28 mouse cellular contexts compared by ENCODE assay signal in the genomic region with DNA sequence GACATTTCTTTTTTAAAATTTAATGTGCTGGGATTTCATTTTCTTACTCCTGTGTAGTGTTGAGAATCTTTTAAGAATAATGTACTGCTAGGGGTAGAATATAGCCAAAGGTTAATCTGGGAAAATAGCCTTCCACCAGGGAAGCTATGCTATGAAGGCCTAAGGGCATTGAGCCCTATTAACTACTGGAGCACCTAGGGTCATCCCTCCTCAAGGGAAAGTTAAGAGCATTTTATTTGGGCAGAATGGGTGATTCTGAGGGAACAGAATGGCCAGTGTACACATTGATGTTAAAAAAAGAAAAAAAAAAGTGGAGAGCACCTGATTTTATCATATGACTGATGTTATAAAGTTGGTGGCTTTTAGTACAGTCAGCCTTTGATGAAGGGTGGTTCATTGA. TPM values are rescaled to one million over a fixed set of nuclear protein-coding genes. Genes with fewer than 3 reads are reported as not detected.
A peak's percentile ranks its signal among the peaks of the same experiment; 100 is the strongest.
DNase-seq lines count a peak whose midpoint lies in the region; ATAC-seq and TF ChIP-seq lines count a peak whose summit lies in the region.
"Had no signal": no experiment of that assay in that cellular context is flagged by ENCODE, and none has a peak within 500 bp of the region (broad histone marks: within the 10 kb centered on the region; RNA-seq: fewer than 3 reads in every experiment).

No protein-coding gene starts in this region.

- no peak for DNase-seq in midbrain, embryonic 11.5 days (ENCODE audit: low spot score, missing footprints)
- DNase-seq in brain, adult 2 months (ENCODE audit: low read depth, low spot score), result peak; percentile 8
- DNase-seq in adrenal gland, postnatal 14 days, result no peak
- DNase-seq: adrenal gland, adult 8-10 months; adrenal gland, postnatal 25 days; cerebellum, adult 11-12 months; cerebellum, adult 8-10 months; cerebellum, adult 9-11 months; cerebellum, postnatal 14 days; cerebellum, postnatal 36 days; embryo, embryonic 11 days had no signal

- no peak overlapping the region for H3K4me3 ChIP-seq in midbrain, embryonic 15.5 days
- H3K4me3 ChIP-seq in midbrain, embryonic 11.5 days (ENCODE audit: low read depth, low read length), result no peak overlapping the region
- H3K4me3 ChIP-seq in ES-Bruce4 (ENCODE audit: low read depth, low read length), result no peak overlapping the region
- H3K4me3 ChIP-seq: embryonic facial prominence, embryonic 13.5 days; embryonic facial prominence, embryonic 15.5 days; erythroblast, embryonic 14.5 days; forebrain, embryonic 10.5 days; forebrain, embryonic 12.5 days had no signal

- no peaks in the 10 kb centered on the region for H3K36me3 ChIP-seq in midbrain, embryonic 15.5 days (replicated peaks)
- H3K36me3 ChIP-seq in midbrain, embryonic 11.5 days (ENCODE audit: control insufficient read depth, insufficient read depth, low read length), result no peaks in the 10 kb centered on the region
- H3K36me3 ChIP-seq in ES-Bruce4 (ENCODE audit: control insufficient read depth, insufficient read depth, low read length, poor library complexity, severe bottlenecking), result no peaks in the 10 kb centered on the region
- H3K36me3 ChIP-seq: embryonic facial prominence, embryonic 13.5 days; embryonic facial prominence, embryonic 15.5 days; forebrain, embryonic 10.5 days; forebrain, embryonic 12.5 days; G1E had no signal

- no peak overlapping the region for H3K27ac ChIP-seq in midbrain, embryonic 15.5 days
- H3K27ac ChIP-seq in midbrain, embryonic 11.5 days (ENCODE audit: low read depth, low read length), result no peak overlapping the region
- peak overlapping the region; percentile 38; the same call in 1 of the 2 replicates for H3K27ac ChIP-seq in ES-Bruce4 (ENCODE audit: insufficient read depth, low read length)
- H3K27ac ChIP-seq: embryonic facial prominence, embryonic 13.5 days; embryonic facial prominence, embryonic 15.5 days; forebrain, embryonic 10.5 days; forebrain, embryonic 12.5 days had no signal

- TF ChIP-seq CTCF in ES-Bruce4 (IDR thresholded peaks at IDR 0.05; ENCODE audit: low read depth, low read length), result no peak

- H3K9ac ChIP-seq in midbrain, embryonic 15.5 days, result no peak overlapping the region
- no peak overlapping the region for H3K9ac ChIP-seq in midbrain, embryonic 11.5 days (ENCODE audit: low read length)
- no peak overlapping the region for H3K9ac ChIP-seq in ES-Bruce4 (ENCODE audit: low read depth, poor library complexity, severe bottlenecking)
- H3K9ac ChIP-seq: embryonic facial prominence, embryonic 13.5 days; embryonic facial prominence, embryonic 15.5 days; forebrain, embryonic 12.5 days had no signal

- no peaks in the 10 kb centered on the region for H3K9me3 ChIP-seq in midbrain, embryonic 15.5 days
- H3K9me3 ChIP-seq in midbrain, embryonic 11.5 days (ENCODE audit: control insufficient read depth, low read length), result no peaks in the 10 kb centered on the region
- H3K9me3 ChIP-seq in ES-Bruce4 (replicated peaks; ENCODE audit: control insufficient read depth, insufficient read depth, low read length, poor library complexity, severe bottlenecking), result no peaks in the 10 kb centered on the region
- H3K9me3 ChIP-seq: embryonic facial prominence, embryonic 13.5 days; embryonic facial prominence, embryonic 15.5 days; forebrain, embryonic 10.5 days; forebrain, embryonic 12.5 days had no signal

- no peaks in the 10 kb centered on the region for H3K4me1 ChIP-seq in midbrain, embryonic 15.5 days
- H3K4me1 ChIP-seq in midbrain, embryonic 11.5 days (ENCODE audit: control insufficient read depth, insufficient read depth, low read length), result no peaks in the 10 kb centered on the region
- H3K4me1 ChIP-seq in ES-Bruce4 (ENCODE audit: control insufficient read depth, insufficient read depth, low read length), result peaks cover 2% of the 10 kb centered on the region
- H3K4me1 ChIP-seq: embryonic facial prominence, embryonic 13.5 days; embryonic facial prominence, embryonic 15.5 days; forebrain, embryonic 10.5 days; forebrain, embryonic 12.5 days had no signal

- no peak for TF ChIP-seq POLR2A in ES-Bruce4 (IDR thresholded peaks at IDR 0.05; ENCODE audit: insufficient read depth, low read length)

- TF ChIP-seq EP300 in ES-Bruce4 (IDR thresholded peaks at IDR 0.05; ENCODE audit: insufficient read depth, low read depth, low read length), result no peak

- H3K27me3 ChIP-seq in midbrain, embryonic 15.5 days (replicated peaks), result no peaks in the 10 kb centered on the region
- H3K27me3 ChIP-seq in midbrain, embryonic 11.5 days (ENCODE audit: control insufficient read depth, insufficient read depth, low read length), result no peaks in the 10 kb centered on the region
- H3K27me3 ChIP-seq in ES-Bruce4 (ENCODE audit: control insufficient read depth, insufficient read depth, low read length, poor library complexity, severe bottlenecking), result no peaks in the 10 kb centered on the region
- H3K27me3 ChIP-seq: embryonic facial prominence, embryonic 13.5 days; embryonic facial prominence, embryonic 15.5 days; forebrain, embryonic 12.5 days; Patski had no signal

- H3K4me2 ChIP-seq in midbrain, embryonic 15.5 days, result no peak overlapping the region
- H3K4me2 ChIP-seq in midbrain, embryonic 11.5 days, result no peak overlapping the region
- H3K4me2 ChIP-seq: embryonic facial prominence, embryonic 13.5 days; embryonic facial prominence, embryonic 15.5 days; forebrain, embryonic 12.5 days had no signal

- ATAC-seq in midbrain, embryonic 15.5 days (replicated peaks), result peak; percentile 56; the same call in 1 of the 2 replicates
- no peak for ATAC-seq in midbrain, embryonic 11.5 days (ENCODE audit: low FRiP score)
- ATAC-seq: activated CD4-positive, CD25-positive, alpha-beta regulatory T cell, adult 4 months; forebrain, embryonic 14.5 days; forebrain, embryonic 16.5 days; Patski had no signal

RNA-seq across cellular contexts. Expression of gene Triml2, which starts 35.2 kb away (rescaled TPM):
- polyA plus RNA-seq in midbrain, embryonic 15.5 days (2015; fragmentation: Nextera tagmentation; extraction: Ambion mirVana), result 0.09 TPM in 1 of 2 replicates, not detected in the other
- polyA plus RNA-seq in midbrain, embryonic 11.5 days (2014; fragmentation: Nextera tagmentation; extraction: Ambion mirVana), result not detected in 2 replicates
- 45.4 and 47.6 TPM in 2 replicates for polyA plus RNA-seq in ES-Bruce4 (2011; ENCODE audit: insufficient read depth, insufficient read length, low read depth, missing spikeins)
- not detected in 2 replicates for total RNA-seq in adrenal gland, postnatal 14 days (2021)
- total RNA-seq: adrenal gland, adult 18-20 months; adrenal gland, adult 8-10 months; adrenal gland, postnatal 25 days; adrenal gland, postnatal 4 days; common myeloid progenitor, adult 5-6 weeks had no signal
- polyA plus RNA-seq: activated CD4-positive, CD25-positive, alpha-beta regulatory T cell, adult 4 months; C2C12; embryonic facial prominence, embryonic 11.5 days; embryonic facial prominence, embryonic 13.5 days; embryonic facial prominence, embryonic 15.5 days; erythroblast, embryonic 14.5 days; forebrain, embryonic 10.5 days; forebrain, embryonic 12.5 days; forebrain, embryonic 14.5 days; forebrain, embryonic 16.5 days; G1E had no signal

Comparison
In these comparisons a context has a peak if more than half of its experiments do, and no peak if none do; other contexts are left out.
1. RNA of gene Triml2, which starts 35.2 kb away (polyA plus RNA-seq): 45.4 to 47.6 TPM in ES-Bruce4; not detected in midbrain, embryonic 11.5 days and 0.09 TPM in midbrain, embryonic 15.5 days; every median in the first group is over 10 times any median in the second.